Mouse (Mus musculus) intestine, embryonic 14.5 days (tissue): Measurements from ENCODE around the gene Git1. TPM values are rescaled to one million over a fixed set of nuclear protein-coding genes. Genes with fewer than 3 reads are reported as not detected.

ENCODE experiments used
- ATAC-seq: fragments of 200-750 bp; cut with Nextera tagmentation; replicated peaks from 2 replicates; pipeline ENCODE4 v1.8.0; 2017; ENCODE audit warnings: low read depth, moderate number of reproducible peaks, moderate TSS enrichment, moderate library complexity; ENCODE audit not compliant: low FRiP score, low TSS enrichment
- DNase-seq: peaks from one replicate; pipeline ENCODE4 v3.0.0-alpha.2; 2018; ENCODE audit warnings: low spot score
- H3K27ac ChIP-seq: fragments of 300-500 bp; sonication (generic); 2 replicates; pipeline ENCODE4 v1.5.1; 2014; ENCODE audit warnings: low read depth, mild to moderate bottlenecking, control low read depth
- H3K27me3 ChIP-seq: fragments of 300-500 bp; sonication (generic); replicated peaks from 2 replicates; pipeline ENCODE4 v1.6.1; 2014; ENCODE audit warnings: low read length, control low read depth; ENCODE audit not compliant: control insufficient read depth, insufficient read depth
- H3K36me3 ChIP-seq: fragments of 300-500 bp; sonication (generic); 2 replicates; pipeline ENCODE4 v1.6.1; 2014; ENCODE audit warnings: low read length, control low read depth; ENCODE audit not compliant: control insufficient read depth, insufficient read depth
- H3K4me1 ChIP-seq: fragments of 300-500 bp; sonication (generic); replicated peaks from 2 replicates; pipeline ENCODE4 v1.6.1; 2014; ENCODE audit warnings: low read length, control low read depth, mixed read lengths; ENCODE audit not compliant: control insufficient read depth, insufficient read depth
- H3K4me2 ChIP-seq: fragments of 300-500 bp; sonication (generic); 2 replicates; pipeline ENCODE4 v1.6.1; 2014; ENCODE audit warnings: low read length
- H3K4me3 ChIP-seq: fragments of 300-500 bp; sonication (generic); 2 replicates; pipeline ENCODE4 v1.5.1; 2014; ENCODE audit warnings: low read depth, low read length, control low read depth, mixed read lengths
- H3K9ac ChIP-seq: fragments of 300-500 bp; sonication (generic); 2 replicates; pipeline ENCODE4 v1.6.1; 2014; ENCODE audit warnings: mild to moderate bottlenecking, low read length
- H3K9me3 ChIP-seq: fragments of 300-500 bp; sonication (generic); 2 replicates; pipeline ENCODE4 v1.6.1; 2016; ENCODE audit warnings: low read length, control low read depth; ENCODE audit not compliant: control insufficient read depth
- WGBS: fragments of 180-500 bp; shearing (Covaris S2); extraction: QIAGEN DNeasy Blood & Tissue Kit; methylation state at CpG from one replicate; pipeline ENCODE4 v1.1.7; 2014; 5-methylcytosine and 5-hydroxymethylcytosine counted together
- polyA plus RNA-seq: library from polyadenylated mRNA; unstranded; fragments of >200 nt; fragmentation: Nextera tagmentation; extraction: Ambion mirVana; gene quantifications from 2 replicates; pipeline ENCODE4 v1.2.1, GENCODE M21; 2014

Git1 gene
- polyA plus RNA-seq, 1 experiment from 2014 or later = 17.7 TPM

DNA sequence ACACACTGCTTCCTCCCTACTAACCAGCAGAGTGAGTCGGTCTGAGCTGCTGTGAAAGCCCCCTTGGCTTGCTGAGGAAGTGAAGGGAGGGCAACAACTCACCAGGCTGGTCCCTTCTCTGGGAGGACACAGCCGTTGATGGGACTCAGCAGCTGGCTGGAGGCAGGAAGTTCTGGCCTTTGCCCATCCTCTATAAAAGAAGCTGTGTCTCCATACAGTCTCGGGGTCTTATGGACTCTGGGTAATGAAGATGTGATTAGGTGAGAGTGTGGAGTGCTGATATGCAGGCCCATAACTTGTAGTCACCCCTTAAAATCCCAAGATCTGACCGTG is 948 bp downstream of the Git1 start:
- Histone ChIP-seq H3K4me1 (peaks cover 54% of the 10 kb centered on the region), H3K27ac (peak overlapping the region; percentile 93), H3K4me3 (peak overlapping the region; percentile 80), H3K27me3 (no peaks in the 10 kb centered on the region), H3K9ac (peak overlapping the region; percentile 84), H3K4me2 (peak overlapping the region; percentile 81), H3K36me3 (peaks cover 3% of the 10 kb centered on the region), H3K9me3 (no peaks in the 10 kb centered on the region)
- DNase-seq (peak; percentile 70), ATAC-seq (no peak)
- WGBS = 29% methylated on average over 4 of the region's 4 CpGs

- peak overlapping the region; percentile 80; the same call in 1 of the 2 replicates for H3K4me3 ChIP-seq
- ATAC-seq = no peak
- no peak overlapping the region for H3K27ac ChIP-seq
Observed at GRCm38 (mm10) chr11:77494782-77495181, 1.4 kb downstream of the Git1 start.

DNA sequence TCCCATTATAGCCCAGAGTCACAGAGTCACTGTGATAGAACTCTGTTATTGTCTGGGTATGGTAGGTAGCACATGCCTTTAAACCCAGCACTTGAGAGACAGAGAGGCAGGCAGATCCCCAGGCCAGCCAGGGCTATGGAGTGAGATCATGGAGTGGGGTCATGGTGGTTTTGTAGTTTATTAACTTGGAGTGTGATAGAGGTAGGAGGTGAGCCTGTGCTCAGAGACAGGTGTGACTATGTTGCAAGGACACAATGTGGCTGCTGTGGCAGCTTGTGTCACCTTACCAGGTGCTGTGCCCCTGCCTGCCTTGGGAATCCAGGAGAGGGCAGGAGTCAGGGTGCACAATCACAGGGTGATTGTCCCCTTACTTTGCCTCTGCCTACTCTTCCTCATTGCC is 2.1 kb downstream of the Git1 start:
- Histone ChIP-seq H3K4me2 (peak overlapping the region; percentile 14; the same call in 1 of the 2 replicates), H3K9ac (no peak overlapping the region), H3K9me3 (no peaks in the 10 kb centered on the region), H3K27me3 (no peaks in the 10 kb centered on the region), H3K4me1 (peaks cover 48% of the 10 kb centered on the region), H3K36me3 (peaks cover 15% of the 10 kb centered on the region), H3K27ac (no peak overlapping the region), H3K4me3 (no peak overlapping the region)
- no peak for DNase-seq
- no peak for ATAC-seq

More at GRCm38 (mm10) chr11:77494782-77495181, 1.4 kb downstream of the Git1 start:
- peak overlapping the region; percentile 84; the same call in 1 of the 2 replicates for H3K9ac ChIP-seq
- H3K4me2 ChIP-seq = peak overlapping the region; percentile 81
- H3K4me1 ChIP-seq = peaks cover 54% of the 10 kb centered on the region
- 70% methylated on average over 6 of the region's 6 CpGs for WGBS
- no peak for DNase-seq
- H3K27me3 ChIP-seq = no peaks in the 10 kb centered on the region
- peaks cover 8% of the 10 kb centered on the region for H3K36me3 ChIP-seq
- no peaks in the 10 kb centered on the region for H3K9me3 ChIP-seq

- H3K36me3 ChIP-seq = peaks cover 33% of the 10 kb centered on the region
- no peaks in the 10 kb centered on the region for H3K27me3 ChIP-seq
- H3K4me1 ChIP-seq = peaks cover 36% of the 10 kb centered on the region
- peak overlapping the region; percentile 69; the same call in 1 of the 2 replicates for H3K27ac ChIP-seq
- DNase-seq (peak; percentile 72), ATAC-seq (no peak)
- H3K4me3 ChIP-seq = no peak overlapping the region
- H3K9me3 ChIP-seq = no peaks in the 10 kb centered on the region
- H3K4me2 ChIP-seq = no peak overlapping the region
- no peak overlapping the region for H3K9ac ChIP-seq
- WGBS = 27% methylated on average over 6 of the region's 6 CpGs
Observed at GRCm38 (mm10) chr11:77497341-77497756, 4.0 kb downstream of the Git1 start.

- peaks cover 38% of the 10 kb centered on the region for H3K36me3 ChIP-seq
- no peak overlapping the region for H3K4me2 ChIP-seq
- no peak overlapping the region for H3K4me3 ChIP-seq
- peak overlapping the region; percentile 39; the same call in 1 of the 2 replicates for H3K27ac ChIP-seq
- DNase-seq = no peak
- H3K9ac ChIP-seq = no peak overlapping the region
- H3K4me1 ChIP-seq = peaks cover 32% of the 10 kb centered on the region
- H3K27me3 ChIP-seq = no peaks in the 10 kb centered on the region
- no peaks in the 10 kb centered on the region for H3K9me3 ChIP-seq
- ATAC-seq = no peak
- whole genome bisulfite sequencing = 49% methylated on average over 4 of the region's 4 CpGs
Observed at GRCm38 (mm10) chr11:77497851-77498250, 4.5 kb downstream of the Git1 start.

DNA sequence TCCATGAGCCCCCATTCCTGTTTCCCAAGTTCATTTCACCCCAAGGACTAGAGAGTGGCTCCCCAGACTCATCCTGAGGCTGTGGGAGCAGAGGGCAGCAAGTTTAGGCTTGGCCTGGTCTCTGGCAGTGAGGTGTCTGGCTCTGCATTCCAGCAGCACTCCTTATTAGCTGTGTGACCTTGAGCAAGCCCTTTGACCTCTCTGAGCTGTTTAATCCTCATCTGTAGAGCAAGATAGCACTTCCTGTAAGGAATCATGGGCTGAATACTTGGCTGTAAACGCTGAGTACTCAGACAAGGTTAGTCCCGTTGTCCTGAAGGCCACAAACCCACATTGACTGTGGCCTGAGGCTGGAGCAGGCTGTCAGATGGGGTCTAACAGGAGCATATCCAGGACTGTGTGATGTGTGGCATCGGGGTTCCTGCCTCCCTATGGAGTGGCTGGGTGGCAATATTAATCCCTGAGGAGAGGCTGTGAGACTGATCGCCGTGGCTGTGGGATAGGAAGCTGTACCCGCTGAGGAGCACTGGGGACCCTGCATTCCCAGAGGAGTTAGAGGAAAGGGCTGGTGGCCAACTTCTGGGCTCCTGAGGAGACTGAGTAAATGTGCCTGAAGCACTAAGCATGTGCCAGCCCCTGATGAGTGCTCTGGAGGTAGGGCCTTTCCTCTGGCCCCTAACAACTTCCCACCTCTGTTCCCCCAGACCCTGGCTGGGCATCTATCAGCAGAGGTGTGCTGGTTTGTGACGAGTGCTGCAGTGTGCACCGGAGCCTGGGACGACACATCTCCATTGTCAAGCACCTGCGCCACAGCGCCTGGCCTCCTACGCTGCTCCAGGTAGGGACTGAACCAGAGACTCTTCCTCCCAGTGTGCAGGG is 5.1 kb downstream of the Git1 start:
- ATAC-seq (no peak), DNase-seq (no peak)
- no peaks in the 10 kb centered on the region for H3K9me3 ChIP-seq
- no peak overlapping the region for H3K4me2 ChIP-seq
- WGBS = 71% methylated on average over 12 of the region's 12 CpGs
- no peaks in the 10 kb centered on the region for H3K27me3 ChIP-seq
- peaks cover 32% of the 10 kb centered on the region for H3K4me1 ChIP-seq
- H3K27ac ChIP-seq = peak overlapping the region; percentile 39; the same call in 1 of the 2 replicates
- no peak overlapping the region for H3K4me3 ChIP-seq
- H3K9ac ChIP-seq = no peak overlapping the region
- peaks cover 45% of the 10 kb centered on the region for H3K36me3 ChIP-seq

DNA sequence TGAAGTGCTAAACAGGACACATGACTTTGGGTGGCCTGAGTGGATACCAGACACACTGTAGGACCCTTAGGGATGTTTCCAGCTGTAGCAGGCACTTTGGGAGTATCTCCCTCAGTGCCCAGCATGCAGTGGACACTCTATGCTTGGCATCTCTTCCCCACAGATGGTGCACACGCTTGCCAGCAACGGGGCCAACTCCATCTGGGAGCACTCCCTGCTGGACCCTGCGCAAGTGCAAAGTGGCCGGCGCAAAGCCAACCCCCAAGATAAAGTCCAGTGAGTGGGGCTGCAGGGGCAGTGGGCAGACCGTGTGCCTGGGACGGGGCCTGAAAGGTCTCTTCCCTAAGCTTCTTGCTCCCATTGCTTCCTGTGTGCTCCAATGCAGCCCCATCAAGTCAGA is 6.0 kb downstream of the Git1 start:
- Histone ChIP-seq H3K27ac (no peak overlapping the region), H3K4me1 (peaks cover 28% of the 10 kb centered on the region), H3K9me3 (no peaks in the 10 kb centered on the region), H3K36me3 (peaks cover 53% of the 10 kb centered on the region), H3K9ac (no peak overlapping the region), H3K4me2 (no peak overlapping the region), H3K27me3 (no peaks in the 10 kb centered on the region), H3K4me3 (no peak overlapping the region)
- no peak for ATAC-seq
- 94% methylated on average over 7 of the region's 7 CpGs for WGBS
- no peak for DNase-seq

DNA sequence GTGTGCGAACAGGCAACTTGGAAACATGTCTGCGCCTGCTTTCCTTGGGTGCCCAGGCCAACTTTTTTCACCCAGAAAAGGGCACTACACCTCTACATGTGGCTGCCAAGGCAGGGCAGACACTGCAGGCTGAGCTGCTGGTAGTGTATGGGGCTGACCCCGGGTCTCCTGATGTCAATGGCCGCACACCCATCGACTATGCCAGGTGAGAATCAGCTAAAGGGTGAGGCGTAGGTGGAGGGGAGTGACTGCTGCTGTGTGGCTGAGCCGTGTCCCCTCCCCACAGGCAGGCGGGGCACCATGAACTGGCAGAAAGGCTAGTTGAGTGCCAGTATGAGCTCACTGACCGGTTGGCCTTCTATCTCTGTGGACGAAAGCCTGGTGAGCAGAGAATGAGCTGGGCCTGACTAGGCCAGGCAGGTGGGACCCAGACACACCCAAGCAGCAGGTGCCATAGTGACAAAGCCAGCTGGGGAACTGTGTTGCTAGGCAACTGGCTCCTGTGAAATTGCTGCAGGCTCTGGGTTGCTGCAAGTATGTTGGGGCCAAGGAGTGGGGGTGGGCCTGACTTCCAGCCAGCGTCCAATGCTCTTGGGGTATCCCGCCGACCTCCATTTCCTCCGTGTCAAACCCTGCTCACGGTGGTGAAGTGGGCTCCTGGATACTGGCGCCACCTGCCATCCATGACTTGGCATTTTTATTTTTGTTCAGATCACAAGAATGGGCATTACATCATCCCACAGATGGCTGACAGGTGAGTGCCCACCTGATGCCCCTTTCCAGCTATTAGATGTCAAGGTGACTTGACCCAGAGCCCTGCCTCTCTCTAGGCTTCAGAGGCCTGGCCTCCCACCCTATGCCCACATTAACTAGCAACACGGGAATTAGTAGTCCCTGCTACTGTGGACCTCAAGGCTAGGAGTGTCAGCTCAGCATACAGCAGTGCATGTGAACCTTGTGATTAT is 7.3 kb downstream of the Git1 start:
- Histone ChIP-seq H3K4me2 (no peak overlapping the region), H3K4me1 (peaks cover 15% of the 10 kb centered on the region), H3K9me3 (no peaks in the 10 kb centered on the region), H3K4me3 (no peak overlapping the region), H3K27ac (no peak overlapping the region), H3K27me3 (no peaks in the 10 kb centered on the region), H3K36me3 (peaks cover 66% of the 10 kb centered on the region), H3K9ac (no peak overlapping the region)
- WGBS = 82% methylated on average over 17 of the region's 17 CpGs
- DNase-seq = no peak
- no peak for ATAC-seq
